Mouse (Mus musculus) cerebellum, adult (tissue): ENCODE measurements at regions not wholly inside any gene's neighbourhood (a gene's known extent, or its start where the extent isn't known, plus 50 kb on each side); places are given as distances from the start of the nearest gene placed in this dataset.
"Not testable (repeated sequence)": the region's sequence is repeated elsewhere in the genome, so short reads cannot be mapped to it uniquely, and the experiment has no call there.

Experiments used
- ATAC-seq: cut with Nextera tagmentation; 2 replicates; pipeline ENCODE4 v1.9.2; 2017; ENCODE audit warnings: mild to moderate bottlenecking, moderate library complexity, mixed read lengths; ENCODE audit not compliant: insufficient number of reproducible peaks, low FRiP score, low TSS enrichment

- peak; percentile 36; the same call in 1 of the 2 replicates for ATAC-seq
Measured at GRCm38 (mm10) chr15:44851346-44852064, 4717.3 kb downstream of the 9330182O14Rik start.

- ATAC-seq, result no peak
Measured at GRCm38 (mm10) chr15:44857080-44857479, 4722.9 kb downstream of the 9330182O14Rik start.

- no peak for ATAC-seq
Measured at GRCm38 (mm10) chr15:44859369-44859768, 4725.2 kb downstream of the 9330182O14Rik start.

- ATAC-seq, result no peak
Measured at GRCm38 (mm10) chr15:44860204-44860806, 4726.1 kb downstream of the 9330182O14Rik start.

GRCm38 (mm10) chr15:44868537-44868936, 4734.4 kb downstream of the 9330182O14Rik start:
- ATAC-seq, result no peak

DNA sequence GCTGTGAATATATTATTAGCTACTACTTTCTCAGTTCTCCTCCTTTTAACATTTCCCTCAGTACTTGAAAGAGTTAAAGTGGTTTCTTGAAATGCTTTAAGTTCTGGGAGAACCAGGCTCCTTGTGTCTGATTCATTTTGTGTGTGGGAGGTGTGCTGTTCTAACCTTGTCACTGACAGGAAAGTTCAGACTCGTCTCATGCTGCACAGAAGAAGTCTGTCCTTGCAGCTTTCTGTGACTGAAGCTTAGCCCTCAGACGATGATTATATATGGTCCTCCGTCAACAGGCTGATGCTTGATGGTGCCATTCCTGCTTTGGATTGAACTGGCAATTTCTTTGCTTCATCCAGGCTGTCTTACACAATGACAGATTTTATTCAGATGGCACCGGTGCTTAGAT, 4734.9 kb downstream of the 9330182O14Rik start:
- ATAC-seq, result no peak

GRCm38 (mm10) chr15:44869672-44870071, 4735.5 kb downstream of the 9330182O14Rik start:
- ATAC-seq, result no peak

- ATAC-seq, result not testable (repeated sequence)
Measured at GRCm38 (mm10) chr15:44870934-44871333, 4736.8 kb downstream of the 9330182O14Rik start.

DNA sequence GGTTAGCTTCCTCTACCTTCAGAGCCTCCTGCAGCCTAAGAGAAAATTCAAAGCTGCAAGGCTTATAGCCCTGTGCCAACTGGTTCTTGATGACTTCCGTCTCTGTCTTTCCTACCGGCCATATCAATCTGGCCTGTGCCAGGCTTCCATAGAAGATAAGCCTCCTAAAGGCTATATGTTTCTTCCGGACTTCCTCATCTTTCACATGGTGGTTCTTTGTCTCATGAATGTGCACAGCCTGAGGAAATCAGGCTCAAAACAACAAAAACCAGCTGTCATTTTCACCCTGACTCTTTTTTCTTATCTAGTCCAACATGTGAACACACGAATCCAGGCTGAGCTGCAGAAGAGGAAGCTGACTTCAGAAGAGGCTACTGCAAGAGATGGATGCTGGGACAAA, 4748.1 kb downstream of the 9330182O14Rik start:
- ATAC-seq, result no peak

DNA sequence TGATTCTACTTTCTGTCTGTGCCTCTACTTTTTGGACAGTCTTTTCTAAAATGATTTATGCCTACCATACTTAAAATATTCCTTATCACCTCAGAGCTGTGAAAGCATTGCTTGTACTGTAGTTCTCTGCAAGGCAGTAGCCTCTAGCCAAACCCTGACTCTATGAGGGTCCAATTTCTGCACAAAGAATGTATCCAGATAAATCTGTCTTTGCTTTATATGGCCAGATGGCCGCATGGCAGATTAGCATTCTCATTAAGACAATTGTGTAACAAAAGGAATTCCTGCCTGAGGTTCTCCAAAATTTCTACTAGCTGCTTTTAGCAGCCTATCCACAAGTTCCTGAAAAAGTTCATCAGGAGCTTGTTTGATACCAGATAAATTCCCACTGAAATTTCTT, 4757.4 kb downstream of the 9330182O14Rik start:
- ATAC-seq, result no peak

- ATAC-seq, result no peak
Measured at GRCm38 (mm10) chr15:44896220-44896619, 4762.1 kb downstream of the 9330182O14Rik start.

GRCm38 (mm10) chr15:44897572-44897971, 4763.4 kb downstream of the 9330182O14Rik start:
- ATAC-seq, result no peak

GRCm38 (mm10) chr15:44907133-44907532, 4773.0 kb downstream of the 9330182O14Rik start:
- no peak for ATAC-seq

DNA sequence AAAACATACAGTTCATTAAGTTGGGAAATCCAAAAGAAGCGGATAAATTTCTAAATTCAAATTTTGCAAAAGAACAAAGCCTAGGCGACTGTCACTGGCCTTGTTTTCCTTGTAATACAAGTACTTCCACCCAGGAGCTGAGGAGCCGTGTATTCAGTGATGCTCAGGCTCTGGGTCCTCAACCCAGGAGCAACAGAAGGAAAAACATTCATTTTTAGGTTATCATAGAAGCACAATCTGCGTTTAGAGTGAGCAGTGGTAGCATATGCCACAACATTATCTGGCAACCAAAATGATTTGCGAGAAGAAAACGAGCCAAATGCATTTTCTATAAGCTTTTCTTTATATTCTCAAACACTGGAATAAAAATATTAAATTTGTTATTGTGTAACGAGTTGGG, 4779.3 kb downstream of the 9330182O14Rik start:
- ATAC-seq, result no peak

GRCm38 (mm10) chr15:44915005-44915404, 4780.8 kb downstream of the 9330182O14Rik start:
- no peak for ATAC-seq

DNA sequence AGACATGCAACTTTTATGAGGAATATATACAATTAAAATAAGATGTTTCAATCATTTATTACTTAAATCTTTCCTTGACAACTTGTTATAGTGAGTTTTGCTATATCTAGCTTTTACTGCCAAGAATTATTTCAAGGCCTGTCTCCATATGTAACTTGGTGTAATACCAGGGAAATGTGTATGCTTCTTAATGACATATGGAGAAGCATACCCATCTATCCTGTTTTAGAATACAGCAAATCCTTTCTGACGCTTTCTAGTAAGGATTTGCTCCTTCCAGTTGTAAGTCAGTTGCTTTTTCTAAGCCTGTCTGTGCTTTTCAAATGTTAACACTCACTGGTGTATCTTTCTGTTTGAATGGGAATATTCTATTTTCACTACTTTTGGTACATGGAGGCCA, 4782.3 kb downstream of the 9330182O14Rik start:
- ATAC-seq, result no peak

- ATAC-seq, result no peak
Measured at GRCm38 (mm10) chr15:44924686-44925085, 4790.5 kb downstream of the 9330182O14Rik start.

DNA sequence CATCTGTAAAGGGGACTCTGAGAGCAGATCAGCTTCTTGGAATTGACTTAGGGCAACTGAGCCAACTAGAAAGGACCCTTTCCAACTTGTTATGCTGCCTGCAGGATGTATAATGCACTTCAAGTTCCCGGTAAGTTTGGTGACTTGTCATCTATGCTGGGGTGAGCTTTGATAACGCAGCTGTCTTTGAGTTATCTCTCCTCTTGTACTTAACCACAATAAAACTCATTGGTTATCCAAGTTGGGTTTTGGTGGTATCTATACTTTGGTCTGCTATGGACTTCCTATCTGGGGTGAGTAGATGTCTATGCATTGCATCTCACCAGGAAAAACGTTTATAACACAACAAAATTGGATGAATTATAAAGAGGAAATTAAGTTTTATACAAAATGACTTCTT, 4792.9 kb downstream of the 9330182O14Rik start:
- ATAC-seq, result no peak

GRCm38 (mm10) chr15:44948626-44949025, 4814.5 kb downstream of the 9330182O14Rik start:
- no peak for ATAC-seq

- peak; percentile 26; the same call in 1 of the 2 replicates for ATAC-seq
Measured at GRCm38 (mm10) chr15:44950952-44951642, 4816.9 kb downstream of the 9330182O14Rik start.
